Mouse (Mus musculus) ES-E14 (cell line): ENCODE measurements around the gene Msh3. TPM values are rescaled to one million over a fixed set of nuclear protein-coding genes. Genes with fewer than 3 reads are reported as not detected.

Experiments used
- DNase-seq: peaks from one replicate; pipeline ENCODE4 v3.0.0-alpha.2; 2013; ENCODE audit warnings: low read depth, low spot score
- H3K27ac ChIP-seq: 2 replicates; pipeline ENCODE4 v1.5.1; 2012; ENCODE audit warnings: low read depth, mild to moderate bottlenecking, low read length, moderate library complexity, mixed read lengths; ENCODE audit not compliant: poor library complexity, insufficient read depth, severe bottlenecking
- H3K36me3 ChIP-seq: 2 replicates; pipeline ENCODE4 v1.6.1; 2012; ENCODE audit warnings: mild to moderate bottlenecking, low read length, moderate library complexity, mixed read lengths; ENCODE audit not compliant: control insufficient read depth, poor library complexity, insufficient read depth, severe bottlenecking
- H3K4me1 ChIP-seq, 2 experiments: fragments of 150-350 bp in 1 of 2; sonication (generic) in 1 of 2; 2 replicates each; pipeline ENCODE4 v1.6.1; 2012; ENCODE audit warnings: low read length in 2 of 2, mild to moderate bottlenecking in 1 of 2, mixed read lengths in 1 of 2; ENCODE audit not compliant: control insufficient read depth in 2 of 2, insufficient read depth in 2 of 2, poor library complexity in 1 of 2
- H3K4me3 ChIP-seq, 2 experiments: fragments of 150-350 bp in 1 of 2; sonication (generic) in 1 of 2; 2 replicates each; pipeline ENCODE4 v1.5.1; 2012; ENCODE audit warnings: low read length in 2 of 2, low read depth in 1 of 2, mild to moderate bottlenecking in 1 of 2, mixed read lengths in 1 of 2; ENCODE audit not compliant: insufficient read depth in 1 of 2, poor library complexity in 1 of 2, severe bottlenecking in 1 of 2
- H3K9ac ChIP-seq: 2 replicates; pipeline ENCODE4 v1.6.1; 2012; ENCODE audit warnings: low read depth, mild to moderate bottlenecking, low read length, mixed read lengths; ENCODE audit not compliant: poor library complexity, insufficient read depth, severe bottlenecking
- H3K9me3 ChIP-seq: fragments of 150-350 bp; sonication (generic); 2 replicates; pipeline ENCODE4 v1.6.1; 2012; ENCODE audit warnings: low read depth, mild to moderate bottlenecking, low read length; ENCODE audit not compliant: control insufficient read depth, insufficient read depth
- CHD2 ChIP-seq: IDR thresholded peaks from 2 replicates; pipeline ENCODE4 v1.6.1; 2014; ENCODE audit warnings: mild to moderate bottlenecking, low read depth, low read length, inconsistent platforms
- HCFC1 ChIP-seq: IDR thresholded peaks from 2 replicates; pipeline ENCODE4 v1.6.1; 2012; ENCODE audit warnings: low read length, inconsistent platforms, borderline replicate concordance; ENCODE audit not compliant: insufficient read depth
- MAFK ChIP-seq: IDR thresholded peaks from 2 replicates; pipeline ENCODE4 v1.6.1; 2014; ENCODE audit warnings: mild to moderate bottlenecking, low read depth, low read length, inconsistent platforms; ENCODE audit not compliant: insufficient read depth
- ZC3H11A ChIP-seq: IDR thresholded peaks from 2 replicates; pipeline ENCODE4 v1.6.1; 2012; ENCODE audit warnings: low read depth, mild to moderate bottlenecking, inconsistent platforms, low read length, borderline replicate concordance
- ZNF384 ChIP-seq: IDR thresholded peaks from 2 replicates; pipeline ENCODE4 v1.6.1; 2012; ENCODE audit warnings: low read depth, low read length, inconsistent platforms
- in situ Hi-C, 2 experiments: fragments of 600-800 bp; cut with MboI; formaldehyde crosslinking; loops; one replicate each; pipeline ENCODE4 v1.15.1; 2025; ENCODE audit warnings: low sequenced_read_pairs in 2 of 2, inconsistent platforms in 1 of 2; ENCODE audit not compliant: unreplicated experiment in 2 of 2
- total RNA-seq: library from RNA; depleted of rRNA; stranded (reverse); fragments of 300-350 nt; gene quantifications from 2 replicates; pipeline ENCODE4 v1.2.3, GENCODE M21; 2012

Gene Msh3
- total RNA-seq, 1 experiment, result 33.0 TPM

DNA sequence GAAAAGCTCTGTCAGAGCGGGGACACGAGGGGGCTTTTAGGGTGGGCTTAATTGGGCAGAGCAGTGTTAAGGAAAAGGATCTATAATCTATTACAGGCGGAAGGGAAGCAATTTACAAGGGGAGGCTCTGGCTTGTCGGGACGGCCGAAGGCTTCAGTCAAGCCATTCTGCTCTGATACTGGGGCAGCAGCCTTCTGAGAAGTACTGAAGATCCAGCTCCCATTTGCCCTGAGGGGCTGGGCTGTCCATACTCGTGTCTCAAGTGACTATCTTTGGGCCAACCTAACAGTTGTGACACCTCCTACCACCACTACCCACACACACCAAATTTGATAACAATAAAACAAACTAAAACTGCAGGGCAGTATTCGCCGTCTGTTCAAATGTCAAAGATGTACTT lies 79.5 kb downstream of the Msh3 start:
- no peak for DNase-seq
- H3K4me1 ChIP-seq, result no peaks in the 10 kb centered on the region

DNA sequence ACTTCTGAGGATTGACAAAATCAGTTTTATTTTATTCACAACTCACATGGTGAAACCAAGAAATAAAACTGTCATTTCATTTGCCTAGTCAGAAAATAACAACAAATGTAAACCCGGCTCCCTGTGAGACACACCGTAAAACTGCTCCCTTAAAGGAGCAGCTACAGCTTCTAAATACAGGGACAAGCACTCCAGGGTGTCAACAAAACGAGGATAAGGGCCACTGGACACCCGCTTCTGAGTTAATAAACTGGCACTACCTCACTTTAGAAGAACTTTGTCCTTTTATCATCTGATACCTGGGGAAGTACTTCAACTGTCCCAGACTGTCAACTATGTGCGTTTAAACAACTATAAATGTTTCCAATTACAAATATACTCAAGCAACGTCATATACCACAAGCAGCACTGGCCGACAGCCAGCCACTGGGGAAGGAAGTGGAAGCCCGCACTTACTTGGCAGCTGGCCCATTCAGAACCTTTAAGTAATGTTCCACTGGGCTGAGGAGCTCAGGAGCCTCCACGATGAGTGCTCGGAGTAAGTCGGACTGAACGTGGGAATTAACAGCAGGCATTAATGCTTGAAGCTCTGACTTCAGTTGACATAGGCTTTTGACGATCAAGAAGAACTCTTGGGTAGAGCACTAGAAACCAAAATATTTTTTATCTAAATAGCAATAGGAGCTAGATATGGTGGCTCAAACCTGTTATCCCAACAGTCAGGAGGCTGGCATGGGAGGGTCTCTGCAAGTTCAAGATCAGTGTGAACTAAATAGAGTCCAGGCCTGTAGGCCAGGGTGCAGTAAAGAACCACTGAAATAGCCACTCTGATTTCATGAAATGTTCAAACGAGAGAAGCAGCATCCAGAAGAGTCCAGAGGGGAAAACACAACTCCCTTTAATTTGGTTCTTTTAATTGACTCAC lies 80.3 kb downstream of the Msh3 start:
- Histone ChIP-seq H3K36me3 (no peaks in the 10 kb centered on the region), H3K9ac (no peak overlapping the region), H3K4me3 (no peak overlapping the region), H3K4me1 (no peaks in the 10 kb centered on the region), H3K9me3 (no peaks in the 10 kb centered on the region), H3K27ac (no peak overlapping the region)
- no peak for DNase-seq
- TF ChIP-seq HCFC1 (no peak), ZC3H11A (no peak)
- in situ Hi-C loops, result no loop called here

More for the DNA sequence above, 79.5 kb downstream of the Msh3 start:
- no peaks in the 10 kb centered on the region for H3K9me3 ChIP-seq
- H3K9ac ChIP-seq, result no peak overlapping the region
- no peak overlapping the region for H3K4me3 ChIP-seq
- TF ChIP-seq ZNF384, result no peak
- no peak for TF ChIP-seq ZC3H11A
- no peak for TF ChIP-seq HCFC1
- TF ChIP-seq CHD2, result no peak
- no peak for TF ChIP-seq MAFK
- H3K36me3 ChIP-seq, result no peaks in the 10 kb centered on the region
- in situ Hi-C loops, result no loop called here
- H3K27ac ChIP-seq, result no peak overlapping the region

- no peak for DNase-seq
- Histone ChIP-seq H3K4me3 (no peak overlapping the region), H3K9ac (no peak overlapping the region), H3K9me3 (no peaks in the 10 kb centered on the region), H3K27ac (no peak overlapping the region), H3K36me3 (peaks cover 3% of the 10 kb centered on the region; the same call in 1 of the 2 replicates), H3K4me1 (no peaks in the 10 kb centered on the region)
- TF ChIP-seq HCFC1 (no peak), ZC3H11A (no peak), ZNF384 (no peak), CHD2 (no peak)
- in situ Hi-C loops, result no loop called here
Measured at GRCm38 (mm10) chr13:92267076-92267475, 87.7 kb downstream of the Msh3 start.

- DNase-seq, result no peak
- in situ Hi-C loops, result no loop called here
- TF ChIP-seq CHD2, result no peak
- no peak for TF ChIP-seq ZC3H11A
- no peak for TF ChIP-seq ZNF384
- TF ChIP-seq HCFC1, result no peak
- no peak for TF ChIP-seq MAFK
Measured at GRCm38 (mm10) chr13:92263566-92263965, 91.2 kb downstream of the Msh3 start.

DNA sequence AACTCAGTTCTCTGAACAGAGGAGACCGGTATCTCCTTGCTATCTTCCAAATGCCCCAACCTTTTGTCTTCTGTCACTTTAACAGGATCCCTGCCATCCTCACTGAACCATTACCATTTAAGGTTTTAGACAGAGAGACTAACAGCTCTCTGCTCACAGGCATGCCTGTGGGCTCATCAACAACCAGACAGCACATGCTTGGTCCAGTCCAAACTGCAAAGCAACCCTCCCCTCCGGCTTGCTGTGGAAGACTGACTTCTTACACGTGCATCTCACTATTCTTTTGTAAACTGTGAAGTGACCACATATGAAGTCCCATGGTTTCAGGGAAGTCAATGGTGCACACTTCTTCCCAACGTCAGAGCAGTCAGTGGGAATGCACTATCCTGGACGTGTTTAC lies 93.5 kb downstream of the Msh3 start:
- Histone ChIP-seq H3K9ac (no peak overlapping the region), H3K9me3 (no peaks in the 10 kb centered on the region), H3K4me1 (no peaks in the 10 kb centered on the region), H3K4me3 (no peak overlapping the region), H3K36me3 (peaks cover 6% of the 10 kb centered on the region; the same call in 1 of the 2 replicates), H3K27ac (no peak overlapping the region)
- DNase-seq, result no peak
- TF ChIP-seq ZNF384, result no peak
- no peak for TF ChIP-seq CHD2
- no peak for TF ChIP-seq MAFK
- no peak for TF ChIP-seq ZC3H11A
- TF ChIP-seq HCFC1, result no peak
- in situ Hi-C loops, result no loop called here

More at GRCm38 (mm10) chr13:92263566-92263965, 91.2 kb downstream of the Msh3 start:
- H3K27ac ChIP-seq, result no peak overlapping the region
- no peaks in the 10 kb centered on the region for H3K4me1 ChIP-seq
- peaks cover 6% of the 10 kb centered on the region; the same call in 1 of the 2 replicates for H3K36me3 ChIP-seq
- no peak overlapping the region for H3K4me3 ChIP-seq
- H3K9ac ChIP-seq, result no peak overlapping the region
- H3K9me3 ChIP-seq, result no peaks in the 10 kb centered on the region
